10 mouse cellular contexts compared by ENCODE assay signal in the genomic region with DNA sequence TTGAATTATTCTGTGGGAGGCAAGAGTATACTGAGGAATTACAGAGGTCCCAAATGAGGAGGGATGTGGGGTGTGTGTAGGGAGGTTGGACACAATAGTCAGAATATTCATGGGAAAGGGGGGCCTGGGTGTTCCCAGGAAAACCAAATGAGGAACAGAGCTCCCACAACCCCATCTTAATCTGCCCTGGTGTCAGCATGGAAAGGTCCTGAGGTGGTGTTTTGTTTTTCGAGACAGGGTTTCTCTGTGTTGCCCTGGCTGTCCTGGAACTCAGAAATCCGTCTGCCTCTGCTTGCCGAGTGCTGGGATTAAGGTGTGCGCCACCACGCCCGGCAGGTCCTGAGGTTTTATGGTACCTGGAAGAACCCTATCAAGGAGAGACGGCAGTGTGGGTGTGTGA. TPM values are rescaled to one million over a fixed set of nuclear protein-coding genes. Genes with fewer than 3 reads are reported as not detected.
DNase-seq lines count a peak whose midpoint lies in the region; ATAC-seq lines count a peak whose summit lies in the region.
"Had no signal": no experiment of that assay in that cellular context is flagged by ENCODE, and none has a peak within 500 bp of the region (broad histone marks: within the 10 kb centered on the region; RNA-seq: fewer than 3 reads in every experiment).

No protein-coding gene starts in this region.

- DNase-seq in heart, postnatal 36 days: no peak
- no peak for DNase-seq in neural tube, embryonic 10.5 days (ENCODE audit: extremely low spot score, low spot score)
- no peak for DNase-seq in midbrain, embryonic 10.5 days (ENCODE audit: low spot score)
- DNase-seq in ovary, postnatal 14 days (ENCODE audit: low spot score): no peak
- DNase-seq in adrenal gland, adult 2 months: no peak
- DNase-seq: cerebellum, postnatal 36 days; thymus, adult 18-20 months had no signal

- peaks cover 53% of the 10 kb centered on the region for H3K4me1 ChIP-seq in heart, embryonic 13.5 days
- H3K4me1 ChIP-seq in neural tube, embryonic 13.5 days (replicated peaks): peaks cover 24% of the 10 kb centered on the region
- H3K4me1 ChIP-seq in midbrain, embryonic 10.5 days: peaks cover 37% of the 10 kb centered on the region

- H3K4me2 ChIP-seq in heart, embryonic 13.5 days: no peak overlapping the region
- no peak overlapping the region for H3K4me2 ChIP-seq in neural tube, embryonic 13.5 days

- peaks cover 69% of the 10 kb centered on the region for H3K36me3 ChIP-seq in heart, embryonic 13.5 days
- peaks cover 64% of the 10 kb centered on the region for H3K36me3 ChIP-seq in neural tube, embryonic 13.5 days
- peaks cover 68% of the 10 kb centered on the region for H3K36me3 ChIP-seq in midbrain, embryonic 10.5 days

- peak overlapping the region; percentile 72 for H3K9ac ChIP-seq in heart, embryonic 13.5 days
- peak overlapping the region; percentile 14; the same call in 1 of the 2 replicates for H3K9ac ChIP-seq in neural tube, embryonic 13.5 days

- H3K9me3 ChIP-seq in heart, embryonic 13.5 days: no peaks in the 10 kb centered on the region
- H3K9me3 ChIP-seq in neural tube, embryonic 13.5 days: no peaks in the 10 kb centered on the region
- H3K9me3 ChIP-seq in midbrain, embryonic 10.5 days (replicated peaks): peaks cover 7% of the 10 kb centered on the region

- whole genome bisulfite sequencing in heart, embryonic 13.5 days: 55% methylated on average over 7 of the region's 7 CpGs
- 77% methylated on average over 7 of the region's 7 CpGs for WGBS in neural tube, embryonic 13.5 days
- WGBS in midbrain, embryonic 10.5 days: 54% methylated on average over 7 of the region's 7 CpGs

- peak overlapping the region; percentile 91 for H3K27ac ChIP-seq in heart, embryonic 13.5 days (replicated peaks)
- 0 out of 2 replicates have a peak overlapping the region, but pooled peaks have one; percentile 52 for H3K27ac ChIP-seq in neural tube, embryonic 13.5 days (replicated peaks)
- peak overlapping the region; percentile 74 for H3K27ac ChIP-seq in midbrain, embryonic 10.5 days (replicated peaks)

- intact Hi-C loops in heart, postnatal 36 days (cut with DNase I): no loop called here

- H3K4me3 ChIP-seq in heart, embryonic 13.5 days: no peak overlapping the region
- no peak overlapping the region for H3K4me3 ChIP-seq in neural tube, embryonic 13.5 days
- peak overlapping the region; percentile 29; the same call in 1 of the 2 replicates for H3K4me3 ChIP-seq in midbrain, embryonic 10.5 days

- H3K27me3 ChIP-seq in heart, embryonic 13.5 days (replicated peaks): no peaks in the 10 kb centered on the region
- no peaks in the 10 kb centered on the region for H3K27me3 ChIP-seq in neural tube, embryonic 13.5 days
- no peaks in the 10 kb centered on the region for H3K27me3 ChIP-seq in midbrain, embryonic 10.5 days (ENCODE audit: low read depth, poor library complexity, severe bottlenecking)

- no peak for ATAC-seq in heart, embryonic 13.5 days (ENCODE audit: extremely low read depth, insufficient number of reproducible peaks, low FRiP score, low TSS enrichment)
- ATAC-seq in neural tube, embryonic 13.5 days (ENCODE audit: low read depth): no peak
- no peak for ATAC-seq in megakaryocyte-erythroid progenitor cell, adult 5-6 weeks (replicated peaks; ENCODE audit: low FRiP score, low TSS enrichment, poor library complexity, severe bottlenecking)

RNA-seq across cellular contexts. Expression of a gene that starts 8.0 kb away (rescaled TPM):
- 599 and 651 TPM in 2 replicates for polyA plus RNA-seq in heart, embryonic 13.5 days (2015; fragmentation: Nextera tagmentation; extraction: Ambion mirVana)
- 100 to 1,000 TPM; 494 to 516 TPM for total RNA-seq in heart, postnatal 36 days (2021)
- 533 and 537 TPM in 2 replicates for polyA plus RNA-seq in neural tube, embryonic 13.5 days (2015; fragmentation: Nextera tagmentation; extraction: Ambion mirVana)
- 726 and 912 TPM in 2 replicates for polyA plus RNA-seq in midbrain, embryonic 10.5 days (2016; fragmentation: Nextera tagmentation; extraction: Ambion mirVana)
- total RNA-seq in megakaryocyte-erythroid progenitor cell, adult 5-6 weeks (2014; fragmentation: Nextera tagmentation): 3,991 and 4,625 TPM in 2 replicates
- 881 and 1,091 TPM in 2 replicates for total RNA-seq in megakaryocyte-erythroid progenitor cell, adult 5-6 weeks (2017)
- 1,000 to 10,000 TPM in 1 of 2 experiments, 100 to 1,000 TPM in 1; 895 to 1,085 TPM for total RNA-seq in adrenal gland, adult 2 months (2021)
- polyA plus RNA-seq in adrenal gland, adult 2 months (2012; rRNA removed): 555 and 709 TPM in 2 replicates

RNA-seq across cellular contexts. Expression of a gene that starts 14.0 kb away (rescaled TPM):
- 43.5 and 49.3 TPM in 2 replicates for polyA plus RNA-seq in heart, embryonic 13.5 days (2015; fragmentation: Nextera tagmentation; extraction: Ambion mirVana)
- total RNA-seq in heart, postnatal 36 days (2021): 10 to 100 TPM; 15.1 to 15.8 TPM
- 33.8 and 35.8 TPM in 2 replicates for polyA plus RNA-seq in neural tube, embryonic 13.5 days (2015; fragmentation: Nextera tagmentation; extraction: Ambion mirVana)
- polyA plus RNA-seq in midbrain, embryonic 10.5 days (2016; fragmentation: Nextera tagmentation; extraction: Ambion mirVana): 69.7 and 82.9 TPM in 2 replicates
- 4.1 and 7.7 TPM in 2 replicates for total RNA-seq in megakaryocyte-erythroid progenitor cell, adult 5-6 weeks (2014; fragmentation: Nextera tagmentation)
- 0.19 and 2.3 TPM in 2 replicates for total RNA-seq in megakaryocyte-erythroid progenitor cell, adult 5-6 weeks (2017)
- total RNA-seq in adrenal gland, adult 2 months (2021): 10 to 100 TPM; 14.9 to 15.6 TPM
- polyA plus RNA-seq in adrenal gland, adult 2 months (2012; rRNA removed): 22.5 and 23.2 TPM in 2 replicates

RNA-seq across cellular contexts. Expression of a gene that starts 19.9 kb away (rescaled TPM):
- 60.1 and 62.3 TPM in 2 replicates for polyA plus RNA-seq in heart, embryonic 13.5 days (2015; fragmentation: Nextera tagmentation; extraction: Ambion mirVana)
- total RNA-seq in heart, postnatal 36 days (2021): 10 to 100 TPM; 56.8 to 62.8 TPM
- polyA plus RNA-seq in neural tube, embryonic 13.5 days (2015; fragmentation: Nextera tagmentation; extraction: Ambion mirVana): 92.1 and 94.1 TPM in 2 replicates
- polyA plus RNA-seq in midbrain, embryonic 10.5 days (2016; fragmentation: Nextera tagmentation; extraction: Ambion mirVana): 113 and 122 TPM in 2 replicates
- total RNA-seq in megakaryocyte-erythroid progenitor cell, adult 5-6 weeks (2014; fragmentation: Nextera tagmentation): 87.6 and 113 TPM in 2 replicates
- total RNA-seq in megakaryocyte-erythroid progenitor cell, adult 5-6 weeks (2017): 68.5 and 79.4 TPM in 2 replicates
- 100 to 1,000 TPM; 156 to 171 TPM for total RNA-seq in adrenal gland, adult 2 months (2021)
- polyA plus RNA-seq in adrenal gland, adult 2 months (2012; rRNA removed): 163 and 190 TPM in 2 replicates

RNA-seq across cellular contexts. Expression of a gene that starts 21.6 kb away (rescaled TPM):
- polyA plus RNA-seq in heart, embryonic 13.5 days (2015; fragmentation: Nextera tagmentation; extraction: Ambion mirVana): 11.9 and 13.6 TPM in 2 replicates
- total RNA-seq in heart, postnatal 36 days (2021): 10 to 100 TPM; 14.7 to 29.0 TPM
- 4.9 and 6.5 TPM in 2 replicates for polyA plus RNA-seq in neural tube, embryonic 13.5 days (2015; fragmentation: Nextera tagmentation; extraction: Ambion mirVana)
- 4.6 and 5.1 TPM in 2 replicates for polyA plus RNA-seq in midbrain, embryonic 10.5 days (2016; fragmentation: Nextera tagmentation; extraction: Ambion mirVana)
- total RNA-seq in megakaryocyte-erythroid progenitor cell, adult 5-6 weeks (2014; fragmentation: Nextera tagmentation): 13.4 and 15.3 TPM in 2 replicates
- total RNA-seq in megakaryocyte-erythroid progenitor cell, adult 5-6 weeks (2017): 26.9 and 33.7 TPM in 2 replicates
- total RNA-seq in adrenal gland, adult 2 months (2021): 10 to 100 TPM; 16.3 to 19.4 TPM
- polyA plus RNA-seq in adrenal gland, adult 2 months (2012; rRNA removed): 25.9 and 32.3 TPM in 2 replicates

RNA-seq across cellular contexts. Expression of a gene that starts 34.1 kb away (rescaled TPM):
- 49.9 and 54.2 TPM in 2 replicates for polyA plus RNA-seq in heart, embryonic 13.5 days (2015; fragmentation: Nextera tagmentation; extraction: Ambion mirVana)
- 10 to 100 TPM; 18.2 to 20.1 TPM for total RNA-seq in heart, postnatal 36 days (2021)
- polyA plus RNA-seq in neural tube, embryonic 13.5 days (2015; fragmentation: Nextera tagmentation; extraction: Ambion mirVana): 35.7 and 45.4 TPM in 2 replicates
- polyA plus RNA-seq in midbrain, embryonic 10.5 days (2016; fragmentation: Nextera tagmentation; extraction: Ambion mirVana): 58.9 and 61.0 TPM in 2 replicates
- 22.3 and 28.9 TPM in 2 replicates for total RNA-seq in megakaryocyte-erythroid progenitor cell, adult 5-6 weeks (2014; fragmentation: Nextera tagmentation)
- 9.9 and 16.0 TPM in 2 replicates for total RNA-seq in megakaryocyte-erythroid progenitor cell, adult 5-6 weeks (2017)
- 10 to 100 TPM; 39.6 to 49.7 TPM for total RNA-seq in adrenal gland, adult 2 months (2021)
- polyA plus RNA-seq in adrenal gland, adult 2 months (2012; rRNA removed): 72.1 and 88.5 TPM in 2 replicates
